Mouse (Mus musculus): ENCODE measurements around the gene Adat3. TPM values are rescaled to one million over a fixed set of nuclear protein-coding genes. Genes with fewer than 3 reads are reported as not detected.

Adat3 gene
- polyA plus RNA-seq, 1 experiment from 2014 or later, result 6.1 TPM

DNA sequence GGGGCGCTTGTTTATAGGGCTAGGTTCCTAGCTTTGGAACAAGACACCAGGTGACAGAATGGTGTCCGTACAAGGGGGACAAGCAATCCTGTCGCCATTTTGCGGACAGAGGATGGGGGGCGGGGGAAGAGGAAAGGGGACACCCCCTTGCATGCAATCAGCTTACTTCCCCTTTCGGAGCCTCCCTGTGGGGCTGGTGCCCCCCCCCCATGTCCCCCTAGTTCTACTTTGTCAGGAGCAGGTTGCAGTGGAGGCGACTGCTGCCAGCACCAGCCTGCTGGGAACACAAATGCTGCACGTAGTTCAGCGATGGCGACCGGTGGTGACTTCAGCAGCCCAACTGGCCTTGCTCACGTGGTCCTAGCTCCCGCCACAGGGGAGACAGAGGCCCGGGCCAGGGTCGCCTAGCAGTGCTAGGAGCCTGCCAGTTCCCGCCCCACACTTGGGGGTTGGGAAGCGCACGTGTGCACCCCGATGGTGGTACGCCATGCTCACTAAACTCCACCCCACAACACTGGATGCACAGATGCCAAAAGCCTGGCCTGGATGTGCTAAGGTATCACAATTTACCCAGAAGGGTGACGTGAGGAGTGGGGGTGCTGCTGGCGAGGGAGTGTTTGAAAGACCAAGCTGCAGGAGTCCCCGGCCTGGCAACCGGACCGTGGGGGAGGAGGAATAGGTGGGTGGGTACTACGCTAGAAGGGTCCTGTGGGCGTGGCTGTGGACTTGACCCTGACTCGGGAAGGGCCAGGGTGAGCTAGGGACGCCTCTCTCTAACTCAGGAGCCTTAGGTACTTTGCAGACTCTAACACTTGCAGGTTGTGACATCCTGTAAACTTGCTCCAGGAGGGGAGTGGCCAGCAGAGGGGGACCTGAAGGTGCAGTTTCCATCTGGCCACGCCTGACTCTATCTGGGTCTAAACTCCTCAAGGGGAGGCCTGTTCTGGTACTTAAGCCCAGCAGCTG is 31.5 kb upstream of the Adat3 start:
- Histone ChIP-seq H3K27ac (peak overlapping the region; percentile 59; the same call in 1 of the 2 replicates), H3K36me3 (peaks cover 15% of the 10 kb centered on the region), H3K9me3 (no peaks in the 10 kb centered on the region), H3K4me2 (peak overlapping the region; percentile 49), H3K9ac (peak overlapping the region; percentile 7; the same call in 1 of the 2 replicates), H3K27me3 (replicated peaks) (no peaks in the 10 kb centered on the region), H3K4me3 (replicated peaks) (peak overlapping the region; percentile 19), H3K4me1 (peaks cover 64% of the 10 kb centered on the region)
- 21% methylated on average over 30 of the region's 30 CpGs for WGBS
- ATAC-seq (ENCODE audit: insufficient read depth, low FRiP score, low read depth), result peak; percentile 24

DNA sequence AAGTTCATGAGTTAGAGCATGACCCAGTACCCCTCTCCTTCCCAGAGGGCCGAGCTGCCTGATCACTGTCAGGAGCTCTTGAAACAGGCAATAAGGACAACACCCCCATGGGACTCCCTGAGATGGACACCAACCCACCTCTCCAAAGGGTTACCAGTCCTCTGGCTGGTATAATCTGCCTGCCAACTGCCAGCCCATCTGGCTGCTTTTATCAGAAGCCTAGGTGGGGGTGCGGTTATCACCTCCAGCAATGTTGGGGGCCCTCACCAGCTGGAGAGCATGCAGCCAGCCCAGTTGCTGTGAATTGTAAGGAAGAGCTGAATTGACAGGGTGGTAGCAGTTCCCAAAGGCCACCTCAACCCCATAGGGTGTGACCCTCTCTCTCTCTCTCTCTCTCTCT is 30.2 kb upstream of the Adat3 start:
- Histone ChIP-seq H3K4me2 (no peak overlapping the region), H3K27ac (no peak overlapping the region), H3K36me3 (peaks cover 14% of the 10 kb centered on the region), H3K27me3 (replicated peaks) (no peaks in the 10 kb centered on the region), H3K9ac (no peak overlapping the region), H3K4me3 (replicated peaks) (no peak overlapping the region), H3K9me3 (no peaks in the 10 kb centered on the region), H3K4me1 (peaks cover 59% of the 10 kb centered on the region)
- no peak for ATAC-seq (ENCODE audit: insufficient read depth, low FRiP score, low read depth)
- WGBS, result 78% methylated on average over 2 of the region's 2 CpGs

DNA sequence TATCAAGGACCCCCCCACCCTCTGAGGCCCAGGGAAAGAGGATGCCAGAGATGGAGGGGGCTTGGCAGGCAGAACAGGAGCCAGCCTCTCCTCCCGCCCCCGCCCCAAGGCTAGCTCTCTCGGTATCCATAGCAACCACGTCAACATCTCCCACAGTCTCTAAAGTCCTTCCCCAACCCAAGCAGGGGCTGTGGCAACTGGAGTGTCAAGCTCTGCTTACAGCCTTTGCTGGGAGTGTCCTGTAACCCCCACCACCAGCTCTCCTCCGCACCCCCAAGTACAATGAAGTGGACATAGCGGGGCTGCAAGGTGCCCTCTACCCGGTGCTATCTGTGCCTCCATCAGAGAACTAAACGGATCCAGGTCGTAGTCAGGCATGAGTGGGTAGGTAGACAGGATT is 28.7 kb upstream of the Adat3 start:
- H3K36me3 ChIP-seq, result no peaks in the 10 kb centered on the region
- no peak overlapping the region for H3K9ac ChIP-seq
- H3K4me2 ChIP-seq, result no peak overlapping the region
- H3K4me3 ChIP-seq (replicated peaks), result no peak overlapping the region
- ATAC-seq (ENCODE audit: insufficient read depth, low FRiP score, low read depth), result no peak
- H3K4me1 ChIP-seq, result peaks cover 64% of the 10 kb centered on the region
- no peaks in the 10 kb centered on the region for H3K9me3 ChIP-seq
- WGBS, result 51% methylated on average over 9 of the region's 9 CpGs
- no peak overlapping the region for H3K27ac ChIP-seq
- no peaks in the 10 kb centered on the region for H3K27me3 ChIP-seq (replicated peaks)

DNA sequence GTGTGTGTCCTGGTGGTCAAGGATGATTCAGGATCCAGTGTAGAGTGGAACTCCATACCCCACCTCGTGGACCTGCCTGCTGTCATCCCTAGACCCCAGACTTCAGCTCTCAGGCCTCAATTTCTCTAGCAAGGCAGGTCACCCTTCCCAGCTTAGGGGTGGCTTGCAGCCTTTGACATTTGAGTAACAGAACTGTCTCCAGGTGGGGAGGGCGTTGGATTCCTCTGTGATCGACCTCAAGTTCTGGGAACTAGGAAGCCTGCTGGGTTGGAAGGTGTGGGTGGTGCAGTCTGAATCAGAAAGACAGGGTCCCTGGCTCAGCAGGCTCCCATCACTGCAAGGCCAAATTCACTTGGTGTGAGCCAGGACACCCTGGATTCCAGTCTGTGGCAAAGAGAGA is 27.8 kb upstream of the Adat3 start:
- H3K36me3 ChIP-seq, result no peaks in the 10 kb centered on the region
- 67% methylated on average over 3 of the region's 3 CpGs for WGBS
- no peak for ATAC-seq (ENCODE audit: insufficient read depth, low FRiP score, low read depth)
- no peak overlapping the region for H3K9ac ChIP-seq
- no peaks in the 10 kb centered on the region for H3K9me3 ChIP-seq
- H3K4me2 ChIP-seq, result no peak overlapping the region; the same call in 1 of the 2 replicates
- peaks cover 58% of the 10 kb centered on the region for H3K4me1 ChIP-seq
- H3K27me3 ChIP-seq (replicated peaks), result no peaks in the 10 kb centered on the region
- peak overlapping the region; percentile 86; the same call in 1 of the 2 replicates for H3K4me3 ChIP-seq (replicated peaks)
- H3K27ac ChIP-seq, result no peak overlapping the region

DNA sequence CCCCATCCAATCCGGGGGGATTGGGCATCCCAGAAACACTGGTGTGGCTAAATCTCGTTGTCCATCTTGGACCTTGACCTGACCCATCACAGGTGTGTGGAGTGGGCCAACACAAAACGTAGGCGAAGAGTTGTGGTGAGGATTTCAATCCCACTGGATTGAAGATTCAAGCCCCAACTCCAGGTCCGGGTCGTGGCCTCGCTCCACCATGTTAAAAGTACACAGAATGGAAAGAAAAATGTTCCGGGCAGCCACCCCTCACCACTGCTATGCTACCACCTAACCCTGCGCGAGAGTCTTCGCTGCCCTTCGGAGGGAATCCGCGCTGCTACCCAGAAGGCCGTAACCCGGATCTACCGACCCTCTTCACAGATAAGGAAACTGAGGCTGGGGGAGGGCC is 26.8 kb upstream of the Adat3 start:
- peak overlapping the region; percentile 89 for H3K4me2 ChIP-seq
- H3K9me3 ChIP-seq, result no peaks in the 10 kb centered on the region
- no peaks in the 10 kb centered on the region for H3K36me3 ChIP-seq
- no peak for ATAC-seq (ENCODE audit: insufficient read depth, low FRiP score, low read depth)
- peak overlapping the region; percentile 86 for H3K4me3 ChIP-seq (replicated peaks)
- H3K27me3 ChIP-seq (replicated peaks), result no peaks in the 10 kb centered on the region
- H3K9ac ChIP-seq, result peak overlapping the region; percentile 62
- peaks cover 48% of the 10 kb centered on the region for H3K4me1 ChIP-seq
- no peak overlapping the region for H3K27ac ChIP-seq
- 10% methylated on average over 17 of the region's 17 CpGs for WGBS

DNA sequence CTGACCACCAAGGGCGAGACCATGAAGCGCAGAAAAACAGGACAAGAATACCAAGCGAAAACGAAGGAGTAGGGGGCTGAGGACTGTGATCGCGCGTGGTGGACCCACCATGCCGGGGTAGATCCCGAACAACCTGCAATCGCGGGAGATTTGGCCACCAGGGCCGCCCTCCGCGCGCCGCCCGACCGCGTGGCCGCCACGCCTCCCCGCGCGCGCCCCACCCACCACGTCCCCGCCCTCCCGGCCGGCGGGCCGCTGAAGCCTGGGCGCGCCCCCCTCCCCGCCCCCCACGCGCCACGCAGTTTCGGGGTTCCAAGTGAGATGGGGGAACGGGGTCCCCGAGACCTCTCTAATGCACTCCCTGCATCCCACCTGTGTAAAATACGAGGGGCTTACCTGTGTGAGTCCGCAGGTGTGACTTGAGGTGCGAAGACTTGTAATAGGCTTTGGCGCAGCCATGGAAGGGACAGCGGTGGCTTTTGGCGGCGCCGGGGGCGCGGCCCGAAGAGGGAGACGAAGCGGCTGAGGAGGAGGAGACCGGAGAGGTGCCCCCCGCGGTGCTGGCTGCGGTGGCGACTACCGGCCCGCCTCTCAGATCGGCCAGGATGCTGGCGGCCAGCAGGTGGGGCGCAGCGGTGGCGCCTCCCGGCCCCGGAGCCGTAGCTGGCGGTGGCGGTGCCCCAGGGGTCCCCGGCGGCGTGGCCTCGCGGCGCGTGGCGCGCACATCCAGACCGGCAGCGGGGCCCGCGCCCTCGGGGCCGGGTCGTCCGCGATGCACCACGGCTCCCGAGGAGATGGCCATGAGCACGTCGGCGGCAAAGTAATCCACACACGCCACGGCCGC is 26.1 kb upstream of the Adat3 start:
- H3K4me3 ChIP-seq (replicated peaks), result peak overlapping the region; percentile 86
- no peaks in the 10 kb centered on the region for H3K27me3 ChIP-seq (replicated peaks)
- peak overlapping the region; percentile 62 for H3K9ac ChIP-seq
- WGBS, result under 1% methylated on average over 84 of the region's 96 CpGs
- peaks cover 41% of the 10 kb centered on the region for H3K4me1 ChIP-seq
- 0 out of 2 replicates have a peak, but pooled peaks cover 2% of the 10 kb centered on the region for H3K36me3 ChIP-seq
- ATAC-seq (ENCODE audit: insufficient read depth, low FRiP score, low read depth), result no peak; the same call in 1 of the 2 replicates
- peak overlapping the region; percentile 95 for H3K27ac ChIP-seq
- H3K4me2 ChIP-seq, result peak overlapping the region; percentile 89
- H3K9me3 ChIP-seq, result no peaks in the 10 kb centered on the region

DNA sequence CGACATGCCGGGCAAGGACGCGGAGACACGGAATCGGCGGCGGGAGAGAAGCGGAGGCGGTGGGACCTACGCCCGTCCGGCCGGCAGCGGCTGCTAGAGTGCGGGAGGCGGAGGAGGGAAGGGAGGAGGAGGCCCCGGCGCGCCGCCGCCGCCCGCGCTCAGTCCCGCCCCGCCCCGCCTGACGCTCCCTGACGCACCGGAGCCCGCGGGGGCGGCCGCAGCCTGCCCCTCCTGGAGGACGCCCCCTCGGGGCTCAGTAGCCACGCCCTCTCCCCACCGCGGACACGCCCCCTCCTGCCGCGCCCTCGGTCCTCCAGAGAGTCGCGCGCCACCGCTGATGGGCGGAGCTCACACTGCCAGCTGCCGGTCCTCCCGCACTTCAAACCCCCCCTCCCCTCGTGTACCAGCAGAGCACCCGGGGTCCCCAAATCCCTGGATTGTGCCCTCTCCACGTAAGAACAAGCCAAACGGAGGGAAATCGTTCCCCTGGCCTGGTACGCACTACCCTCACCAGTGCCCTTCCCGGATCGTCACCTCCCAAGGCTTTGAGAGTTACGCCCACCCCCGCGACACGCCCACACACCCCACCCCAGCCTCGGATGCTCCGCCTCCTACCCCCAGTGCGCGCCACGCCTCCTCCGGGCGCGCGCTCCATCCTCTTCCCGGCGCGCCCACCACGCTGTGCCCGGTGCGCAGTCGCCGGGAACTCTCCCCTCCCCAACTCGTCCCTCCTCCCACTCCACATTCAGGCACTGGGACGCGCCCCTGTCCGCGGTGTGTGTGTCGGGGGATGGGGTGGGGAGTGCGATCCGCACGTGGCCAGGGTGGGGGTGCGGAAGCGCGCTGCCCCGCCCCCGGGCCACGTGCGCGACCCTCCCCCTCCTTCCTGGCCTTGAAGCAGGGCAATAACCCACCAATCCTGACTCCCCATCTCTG is 25.2 kb upstream of the Adat3 start, which contains the start of gene Klf16:
Gene Klf16, minus strand, starts transcription at position 127 of the 936 bp plus-strand sequence.
- no peaks in the 10 kb centered on the region for H3K9me3 ChIP-seq
- H3K4me1 ChIP-seq, result peaks cover 35% of the 10 kb centered on the region
- peak; percentile 85 for ATAC-seq (ENCODE audit: insufficient read depth, low FRiP score, low read depth)
- peak within 1 kb of the TSS; percentile 89 for H3K4me2 ChIP-seq
- peak within 1 kb of the TSS; percentile 62 for H3K9ac ChIP-seq
- 0 out of 2 replicates have a peak, but pooled peaks cover 2% of the 10 kb centered on the region for H3K36me3 ChIP-seq
- H3K4me3 ChIP-seq (replicated peaks), result peak within 1 kb of the TSS; percentile 86
- H3K27me3 ChIP-seq (replicated peaks), result no peaks in the 10 kb centered on the region
- WGBS, result under 1% methylated on average over 72 of the region's 97 CpGs
- peak within 1 kb of the TSS; percentile 95 for H3K27ac ChIP-seq

DNA sequence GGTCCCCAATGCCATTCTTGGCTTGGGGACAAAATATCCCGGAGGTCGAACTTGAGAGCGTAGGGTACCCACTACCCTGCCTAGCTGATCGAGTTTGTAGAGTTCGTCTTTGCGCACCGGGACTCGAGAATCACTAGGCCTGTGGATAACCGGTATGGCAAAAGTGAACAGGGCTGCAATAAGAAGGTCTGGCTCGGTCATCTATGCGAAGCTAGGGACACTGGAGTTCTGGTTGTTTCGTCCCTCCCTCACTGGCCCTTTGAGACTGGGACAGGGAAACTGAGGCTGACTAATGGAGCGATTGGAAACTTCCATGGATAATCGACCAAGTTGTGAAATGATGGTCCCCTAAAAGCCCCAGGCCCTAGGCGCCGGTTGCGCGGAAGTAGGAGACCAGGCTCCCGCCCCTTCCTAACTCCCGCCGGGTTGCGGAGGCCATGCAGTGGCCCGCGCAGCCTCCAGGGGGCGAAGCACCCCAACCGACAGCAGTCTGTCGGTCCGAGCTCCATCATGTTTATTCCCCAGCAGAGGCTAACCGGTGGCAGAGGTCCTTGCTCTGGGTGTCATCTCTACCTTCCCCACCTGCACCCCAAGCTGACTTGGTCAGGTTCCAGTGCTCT is 24.4 kb upstream of the Adat3 start:
- H3K9ac ChIP-seq, result peak overlapping the region; percentile 47
- H3K4me3 ChIP-seq (replicated peaks), result peak overlapping the region; percentile 86
- WGBS, result 1% methylated on average over 29 of the region's 29 CpGs
- no peaks in the 10 kb centered on the region for H3K9me3 ChIP-seq
- H3K4me2 ChIP-seq, result peak overlapping the region; percentile 89
- 0 out of 2 replicates have a peak, but pooled peaks cover 2% of the 10 kb centered on the region for H3K36me3 ChIP-seq
- H3K27me3 ChIP-seq (replicated peaks), result no peaks in the 10 kb centered on the region
- peak; percentile 54 for ATAC-seq (ENCODE audit: insufficient read depth, low FRiP score, low read depth)
- H3K4me1 ChIP-seq, result peaks cover 35% of the 10 kb centered on the region
- peak overlapping the region; percentile 95 for H3K27ac ChIP-seq

DNA sequence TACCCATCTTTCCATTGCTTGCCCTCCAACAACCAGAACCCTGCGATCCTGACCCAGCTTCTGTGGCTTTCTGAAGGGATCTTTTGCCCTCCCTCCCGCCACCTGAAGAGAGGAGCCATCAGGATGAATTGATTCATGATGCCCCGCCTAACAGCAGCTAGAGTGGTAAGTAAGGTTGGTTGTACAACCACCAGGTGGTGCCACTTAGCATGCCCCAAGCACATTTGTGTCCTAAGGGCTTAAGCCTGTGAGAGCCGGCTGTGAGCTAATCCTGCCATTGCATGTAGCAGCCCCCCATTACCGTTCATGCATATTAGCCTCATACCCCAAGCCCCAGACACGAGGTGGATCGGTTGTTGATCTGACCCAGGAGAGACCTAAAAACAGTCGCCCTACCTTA is 23.8 kb upstream of the Adat3 start:
- peak overlapping the region; percentile 95 for H3K27ac ChIP-seq
- no peaks in the 10 kb centered on the region for H3K27me3 ChIP-seq (replicated peaks)
- 11% methylated on average over 8 of the region's 8 CpGs for WGBS
- H3K9ac ChIP-seq, result no peak overlapping the region
- H3K4me3 ChIP-seq (replicated peaks), result peak overlapping the region; percentile 86; the same call in 1 of the 2 replicates
- peak overlapping the region; percentile 89 for H3K4me2 ChIP-seq
- H3K9me3 ChIP-seq, result no peaks in the 10 kb centered on the region
- ATAC-seq (ENCODE audit: insufficient read depth, low FRiP score, low read depth), result no peak
- peaks cover 29% of the 10 kb centered on the region for H3K4me1 ChIP-seq
- 0 out of 2 replicates have a peak, but pooled peaks cover 9% of the 10 kb centered on the region for H3K36me3 ChIP-seq

DNA sequence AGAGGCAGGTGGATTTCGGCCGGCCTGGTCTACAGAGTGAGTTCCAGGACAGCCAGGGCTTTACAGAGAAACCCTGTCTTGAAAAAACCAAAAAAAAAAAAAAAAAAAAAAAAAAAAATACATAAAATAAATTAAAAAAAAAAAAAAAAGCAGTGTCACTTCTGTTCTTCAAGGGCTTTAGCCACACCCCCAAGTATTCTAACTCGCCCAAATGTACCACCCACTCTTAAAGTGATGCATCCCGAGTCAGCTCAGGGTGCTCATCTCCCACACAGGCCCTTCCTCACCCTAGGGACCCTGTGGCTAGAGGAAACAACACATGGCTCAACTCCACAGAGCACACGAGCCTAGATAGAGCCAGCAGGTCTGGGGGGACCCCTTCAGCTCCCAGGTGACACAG is 19.6 kb upstream of the Adat3 start:
- Histone ChIP-seq H3K4me1 (peaks cover 18% of the 10 kb centered on the region), H3K36me3 (peaks cover 23% of the 10 kb centered on the region; the same call in 1 of the 2 replicates), H3K4me3 (replicated peaks) (no peak overlapping the region), H3K27me3 (replicated peaks) (no peaks in the 10 kb centered on the region), H3K27ac (no peak overlapping the region), H3K9me3 (no peaks in the 10 kb centered on the region), H3K4me2 (no peak overlapping the region), H3K9ac (no peak overlapping the region)
- no peak for ATAC-seq (ENCODE audit: insufficient read depth, low FRiP score, low read depth)
- WGBS, result 87% methylated on average over 5 of the region's 5 CpGs

Data from stomach, embryonic 15.5 days (tissue).